ENCODE assay signal across 28 mouse cellular contexts in the genomic region with DNA sequence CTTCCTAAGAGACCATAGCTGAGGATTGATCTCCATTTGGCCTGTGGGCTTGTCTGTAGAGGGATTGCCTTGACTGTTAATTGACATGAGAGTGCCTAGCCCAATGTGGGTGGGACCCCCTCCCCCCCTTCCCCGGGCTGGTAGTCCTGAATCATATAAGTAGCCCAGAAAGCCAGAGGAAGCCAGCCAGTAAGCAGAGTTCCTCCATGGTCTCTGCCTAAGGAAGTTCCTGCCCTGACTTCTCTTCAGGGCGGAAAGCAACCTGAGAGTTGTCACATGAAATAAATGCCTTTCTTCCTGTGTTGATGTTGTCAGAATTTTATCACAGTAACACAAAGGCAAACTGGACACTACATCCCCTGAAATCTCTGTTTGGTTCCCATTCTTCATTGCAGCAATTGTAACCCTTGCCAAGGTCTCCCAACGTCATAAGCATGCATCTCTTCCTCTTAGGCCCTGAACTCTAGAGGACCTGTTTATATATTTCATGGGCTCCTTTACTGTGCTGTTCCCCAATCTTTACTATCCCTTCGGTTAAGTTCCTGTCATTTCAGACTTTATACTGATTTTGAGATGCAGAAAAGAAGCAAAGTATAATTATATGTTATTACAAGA.
A peak's percentile ranks its signal among the peaks of the same experiment; 100 is the strongest.
DNase-seq lines count a peak whose midpoint lies in the region; ATAC-seq and TF ChIP-seq lines count a peak whose summit lies in the region.
"Had no signal": no experiment of that assay in that cellular context is flagged by ENCODE, and none has a peak within 500 bp of the region (broad histone marks: within the 10 kb centered on the region; RNA-seq: fewer than 3 reads in every experiment).

No protein-coding gene starts in this region.

- DNase-seq in kidney, adult 2 months = peak; percentile 1
- DNase-seq in kidney, adult 11 months = no peak
- peak; percentile 15 for DNase-seq in kidney, postnatal 10 days
- no peak for DNase-seq in kidney, postnatal 36 days
- no peak for DNase-seq in lung, postnatal 10 days
- DNase-seq: adrenal gland, adult 8-10 months; adrenal gland, postnatal 25 days; cerebellum, adult 11-12 months; cerebellum, adult 8-10 months; cerebellum, postnatal 10 days; cerebellum, postnatal 36 days; embryo, embryonic 11 days; gastrocnemius, postnatal 25 days; heart, adult 18-20 months; heart, postnatal 10 days; heart, postnatal 36 days had no signal

- no peak overlapping the region for H3K4me2 ChIP-seq in liver, embryonic 16.5 days (ENCODE audit: low read depth, low read length)
- no peak overlapping the region for H3K4me2 ChIP-seq in liver, embryonic 12.5 days
- H3K4me2 ChIP-seq in lung, embryonic 16.5 days (ENCODE audit: low read depth, low read length) = no peak overlapping the region
- H3K4me2 ChIP-seq: embryonic facial prominence, embryonic 13.5 days; forebrain, embryonic 12.5 days; forebrain, embryonic 15.5 days; heart, embryonic 12.5 days; heart, embryonic 15.5 days had no signal

- ATAC-seq in liver, embryonic 16.5 days (ENCODE audit: low read depth) = peak; percentile 24; the same call in 1 of the 2 replicates
- ATAC-seq in liver, embryonic 12.5 days = no peak
- peak; percentile 76 for ATAC-seq in lung, embryonic 16.5 days (ENCODE audit: low read depth)
- ATAC-seq: activated CD4-positive, CD25-positive, alpha-beta regulatory T cell, adult 4 months; forebrain, embryonic 15.5 days had no signal

- no peaks in the 10 kb centered on the region for H3K27me3 ChIP-seq in kidney, adult 2 months (replicated peaks; ENCODE audit: control insufficient read depth, insufficient read depth, low read length)
- H3K27me3 ChIP-seq in liver, embryonic 16.5 days (ENCODE audit: control insufficient read depth, insufficient read depth, low read depth, low read length) = no peaks in the 10 kb centered on the region
- H3K27me3 ChIP-seq in liver, embryonic 12.5 days (replicated peaks) = no peaks in the 10 kb centered on the region
- H3K27me3 ChIP-seq in lung, embryonic 16.5 days (ENCODE audit: control insufficient read depth, insufficient read depth, low read depth, low read length) = no peaks in the 10 kb centered on the region
- H3K27me3 ChIP-seq: embryonic facial prominence, embryonic 13.5 days; forebrain, embryonic 12.5 days; forebrain, embryonic 15.5 days; heart, embryonic 12.5 days; heart, embryonic 15.5 days had no signal

- H3K4me3 ChIP-seq in kidney, adult 2 months (ENCODE audit: insufficient read depth, low read depth, low read length) = no peak overlapping the region
- H3K4me3 ChIP-seq in liver, embryonic 16.5 days (ENCODE audit: low read depth, low read length) = no peak overlapping the region
- H3K4me3 ChIP-seq in liver, embryonic 12.5 days = no peak overlapping the region
- H3K4me3 ChIP-seq in lung, embryonic 16.5 days (ENCODE audit: low read length) = no peak overlapping the region
- H3K4me3 ChIP-seq: embryonic facial prominence, embryonic 10.5 days; embryonic facial prominence, embryonic 13.5 days; erythroblast, embryonic 14.5 days; forebrain, embryonic 12.5 days; forebrain, embryonic 15.5 days; heart, embryonic 12.5 days; heart, embryonic 15.5 days; hindbrain, embryonic 10.5 days had no signal

- H3K9me3 ChIP-seq in liver, embryonic 16.5 days (replicated peaks; ENCODE audit: control insufficient read depth, low read length) = no peaks in the 10 kb centered on the region
- no peaks in the 10 kb centered on the region for H3K9me3 ChIP-seq in liver, embryonic 12.5 days (replicated peaks)
- no peaks in the 10 kb centered on the region; the same call in 1 of the 2 replicates for H3K9me3 ChIP-seq in lung, embryonic 16.5 days (ENCODE audit: control insufficient read depth, low read length)
- H3K9me3 ChIP-seq: forebrain, embryonic 15.5 days; heart, embryonic 12.5 days; heart, embryonic 15.5 days had no signal

- no peaks in the 10 kb centered on the region for H3K4me1 ChIP-seq in kidney, adult 2 months (ENCODE audit: control insufficient read depth, insufficient read depth, low read length)
- H3K4me1 ChIP-seq in liver, embryonic 16.5 days (ENCODE audit: control insufficient read depth, low read depth, low read length) = no peaks in the 10 kb centered on the region
- no peaks in the 10 kb centered on the region for H3K4me1 ChIP-seq in liver, embryonic 12.5 days
- no peaks in the 10 kb centered on the region for H3K4me1 ChIP-seq in lung, embryonic 16.5 days (replicated peaks; ENCODE audit: control insufficient read depth, insufficient read depth, low read length)
- H3K4me1 ChIP-seq: embryonic facial prominence, embryonic 10.5 days; embryonic facial prominence, embryonic 13.5 days; forebrain, embryonic 15.5 days; heart, embryonic 12.5 days; heart, embryonic 15.5 days had no signal

- no peak for TF ChIP-seq POLR2A in kidney, adult 2 months (IDR thresholded peaks at IDR 0.05; ENCODE audit: low read depth, low read length)

- no peak overlapping the region for H3K27ac ChIP-seq in kidney, adult 2 months (ENCODE audit: insufficient read depth, low read depth, low read length)
- no peak overlapping the region for H3K27ac ChIP-seq in liver, embryonic 16.5 days (ENCODE audit: low read length)
- no peak overlapping the region for H3K27ac ChIP-seq in liver, embryonic 12.5 days
- 0 out of 2 replicates have a peak overlapping the region, but pooled peaks have one; percentile 29 for H3K27ac ChIP-seq in lung, embryonic 16.5 days (ENCODE audit: low read length)
- H3K27ac ChIP-seq: embryonic facial prominence, embryonic 10.5 days; embryonic facial prominence, embryonic 13.5 days; forebrain, embryonic 12.5 days; forebrain, embryonic 15.5 days; heart, embryonic 15.5 days; hindbrain, embryonic 10.5 days had no signal

- no peak overlapping the region for H3K9ac ChIP-seq in liver, embryonic 16.5 days (ENCODE audit: low read depth, low read length)
- H3K9ac ChIP-seq in liver, embryonic 12.5 days = no peak overlapping the region
- H3K9ac ChIP-seq in lung, embryonic 16.5 days (ENCODE audit: low read length) = no peak overlapping the region
- H3K9ac ChIP-seq: embryonic facial prominence, embryonic 13.5 days; forebrain, embryonic 12.5 days; forebrain, embryonic 15.5 days; heart, embryonic 12.5 days; heart, embryonic 15.5 days had no signal

- no peak for TF ChIP-seq CTCF in kidney, adult 2 months (conservative IDR thresholded peaks at IDR 0.05; ENCODE audit: insufficient read depth, insufficient read length, low read depth, low read length)

- 65% methylated on average over 4 of the region's 4 CpGs for WGBS in kidney, adult 2 months
- 38% methylated on average over 4 of the region's 4 CpGs for WGBS in liver, embryonic 16.5 days (ENCODE audit: insufficient replicate concordance)
- 40% methylated on average over 4 of the region's 4 CpGs for WGBS in liver, embryonic 12.5 days (ENCODE audit: insufficient replicate concordance)
- 62% methylated on average over 4 of the region's 4 CpGs for WGBS in lung, embryonic 16.5 days

- no peaks in the 10 kb centered on the region for H3K36me3 ChIP-seq in kidney, adult 2 months (ENCODE audit: control insufficient read depth, insufficient read depth, low read length)
- H3K36me3 ChIP-seq in liver, embryonic 16.5 days (ENCODE audit: control insufficient read depth, insufficient read depth) = no peaks in the 10 kb centered on the region
- H3K36me3 ChIP-seq in liver, embryonic 12.5 days = no peaks in the 10 kb centered on the region
- no peaks in the 10 kb centered on the region for H3K36me3 ChIP-seq in lung, embryonic 16.5 days (ENCODE audit: control insufficient read depth, insufficient read depth, low read length)
- H3K36me3 ChIP-seq: embryonic facial prominence, embryonic 10.5 days; embryonic facial prominence, embryonic 13.5 days; forebrain, embryonic 12.5 days; forebrain, embryonic 15.5 days; heart, embryonic 12.5 days; heart, embryonic 15.5 days; hindbrain, embryonic 10.5 days had no signal

Comparison
In these comparisons a context has a peak if more than half of its experiments do, and no peak if none do; other contexts are left out.
1. DNase-seq: peak in kidney, adult 2 months (single experiment) and kidney, postnatal 10 days (single experiment); none in kidney, adult 11 months (single experiment), kidney, postnatal 36 days (0 of 2) and lung, postnatal 10 days (single experiment).